Mouse (Mus musculus) brain, embryonic 14.5 days (tissue): ENCODE results near the gene Crtam.

Experiments
- CTCF ChIP-seq: fragments of 200-500 bp; IDR thresholded peaks from 2 replicates; pipeline ENCODE4 v1.5.1; 2012; ENCODE audit warnings: inconsistent platforms, mild to moderate bottlenecking, moderate library complexity, borderline replicate concordance; ENCODE audit not compliant: insufficient read depth, insufficient read length; ENCODE audit errors: extremely low read depth
- POLR2A ChIP-seq: fragments of 200-500 bp; IDR thresholded peaks from 2 replicates; pipeline ENCODE4 v1.6.1; 2012; ENCODE audit warnings: mild to moderate bottlenecking, inconsistent platforms, borderline replicate concordance; ENCODE audit not compliant: poor library complexity, insufficient read depth, insufficient read length, severe bottlenecking; ENCODE audit errors: extremely low read depth

GRCm38 (mm10) chr9:41031590-41032489 is 27.4 kb upstream of the Crtam start:
- no peak for TF ChIP-seq POLR2A
- no peak for TF ChIP-seq CTCF
